Mouse (Mus musculus): ENCODE data around the gene Naxe. TPM values are rescaled to one million over a fixed set of nuclear protein-coding genes. Genes with fewer than 3 reads are reported as not detected.

The Naxe gene
- polyA plus RNA-seq, 1 experiment from 2014 or later = 155 TPM

- H3K4me2 ChIP-seq = no peak overlapping the region
- no peak for ATAC-seq (ENCODE audit: low FRiP score)
- no peaks in the 10 kb centered on the region for H3K27me3 ChIP-seq (replicated peaks)
- H3K4me3 ChIP-seq (replicated peaks) = no peak overlapping the region
- no peak overlapping the region for H3K27ac ChIP-seq (replicated peaks)
- no peaks in the 10 kb centered on the region for H3K9me3 ChIP-seq (replicated peaks)
- H3K4me1 ChIP-seq = peaks cover 4% of the 10 kb centered on the region; the same call in 1 of the 2 replicates
- WGBS = 92% methylated on average over 3 of the region's 3 CpGs
- H3K36me3 ChIP-seq = peaks cover 50% of the 10 kb centered on the region
- H3K9ac ChIP-seq (replicated peaks) = no peak overlapping the region
These were observed 8.8 kb downstream of the Naxe start for GRCm38 (mm10) chr3:88049532-88049931.

- ATAC-seq (ENCODE audit: low FRiP score) = peak; percentile 97
- H3K4me1 ChIP-seq = peaks cover 16% of the 10 kb centered on the region
- H3K4me3 ChIP-seq (replicated peaks) = peak within 1 kb of the TSS; percentile 72
- H3K9ac ChIP-seq (replicated peaks) = peak within 1 kb of the TSS; percentile 54
- H3K4me2 ChIP-seq = peak within 1 kb of the TSS; percentile 79
- WGBS = 11% methylated on average over 36 of the region's 36 CpGs
- peak within 1 kb of the TSS; percentile 72 for H3K27ac ChIP-seq (replicated peaks)
- H3K27me3 ChIP-seq (replicated peaks) = peaks cover 25% of the 10 kb centered on the region
- H3K9me3 ChIP-seq (replicated peaks) = no peaks in the 10 kb centered on the region
- 0 out of 2 replicates have a peak, but pooled peaks cover 4% of the 10 kb centered on the region for H3K36me3 ChIP-seq
These were observed 15.5 kb downstream of the Naxe start, which contains the start of gene Gpatch4 for GRCm38 (mm10) chr3:88042661-88043421. TSS of gene Gpatch4 (plus strand) at chr3:88043108.

GRCm38 (mm10) chr3:88035561-88036293 lies 22.6 kb downstream of the Naxe start:
- H3K9me3 ChIP-seq (replicated peaks) = no peaks in the 10 kb centered on the region
- no peak for ATAC-seq (ENCODE audit: low FRiP score)
- H3K27me3 ChIP-seq (replicated peaks) = peaks cover 50% of the 10 kb centered on the region
- 76% methylated on average over 1 of the region's 1 CpGs for WGBS
- no peaks in the 10 kb centered on the region for H3K4me1 ChIP-seq
- no peak overlapping the region for H3K27ac ChIP-seq (replicated peaks)
- no peak overlapping the region for H3K9ac ChIP-seq (replicated peaks)
- H3K4me2 ChIP-seq = no peak overlapping the region
- no peaks in the 10 kb centered on the region for H3K36me3 ChIP-seq
- H3K4me3 ChIP-seq (replicated peaks) = no peak overlapping the region

- no peak for ATAC-seq (ENCODE audit: low FRiP score)
- peaks cover 47% of the 10 kb centered on the region for H3K27me3 ChIP-seq (replicated peaks)
- no peaks in the 10 kb centered on the region for H3K4me1 ChIP-seq
- H3K27ac ChIP-seq (replicated peaks) = no peak overlapping the region
- no peak overlapping the region for H3K9ac ChIP-seq (replicated peaks)
- no peak overlapping the region for H3K4me2 ChIP-seq
- H3K36me3 ChIP-seq = no peaks in the 10 kb centered on the region
- no peak overlapping the region for H3K4me3 ChIP-seq (replicated peaks)
- no peaks in the 10 kb centered on the region for H3K9me3 ChIP-seq (replicated peaks)
- WGBS = 75% methylated on average over 5 of the region's 5 CpGs
These were observed 24.8 kb downstream of the Naxe start for GRCm38 (mm10) chr3:88033506-88033905.

GRCm38 (mm10) chr3:88030608-88031395 lies 27.5 kb downstream of the Naxe start:
- Histone ChIP-seq H3K9ac (replicated peaks) (no peak overlapping the region), H3K27ac (replicated peaks) (no peak overlapping the region), H3K27me3 (replicated peaks) (peaks cover 57% of the 10 kb centered on the region), H3K4me1 (no peaks in the 10 kb centered on the region), H3K4me2 (no peak overlapping the region), H3K36me3 (no peaks in the 10 kb centered on the region), H3K9me3 (replicated peaks) (no peaks in the 10 kb centered on the region), H3K4me3 (replicated peaks) (no peak overlapping the region)
- ATAC-seq (ENCODE audit: low FRiP score) = no peak
- WGBS = 20% methylated on average over 19 of the region's 19 CpGs

GRCm38 (mm10) chr3:88027434-88028186 lies 30.7 kb downstream of the Naxe start, which contains the start of gene Hapln2:
TSS of gene Hapln2 (minus strand) at chr3:88027583.
- Histone ChIP-seq H3K36me3 (no peaks in the 10 kb centered on the region), H3K4me1 (peaks cover 17% of the 10 kb centered on the region), H3K4me2 (no peak within 1 kb of the TSS), H3K27ac (replicated peaks) (no peak within 1 kb of the TSS), H3K9me3 (replicated peaks) (no peaks in the 10 kb centered on the region), H3K27me3 (replicated peaks) (peaks cover 79% of the 10 kb centered on the region), H3K4me3 (replicated peaks) (no peak within 1 kb of the TSS), H3K9ac (replicated peaks) (no peak within 1 kb of the TSS)
- WGBS = 43% methylated on average over 5 of the region's 5 CpGs
- ATAC-seq (ENCODE audit: low FRiP score) = no peak

- 66% methylated on average over 7 of the region's 7 CpGs for WGBS
- H3K27me3 ChIP-seq (replicated peaks) = peaks cover 79% of the 10 kb centered on the region
- peaks cover 23% of the 10 kb centered on the region for H3K4me1 ChIP-seq
These were observed 31.5 kb downstream of the Naxe start for GRCm38 (mm10) chr3:88026823-88027222.

GRCm38 (mm10) chr3:88023192-88024074 lies 34.9 kb downstream of the Naxe start:
- peak; percentile 84 for ATAC-seq (ENCODE audit: low FRiP score)
- Histone ChIP-seq H3K27ac (replicated peaks) (no peak overlapping the region), H3K27me3 (replicated peaks) (peaks cover 80% of the 10 kb centered on the region), H3K4me2 (peak overlapping the region; percentile 98), H3K9ac (replicated peaks) (peak overlapping the region; percentile 62), H3K4me3 (replicated peaks) (peak overlapping the region; percentile 57), H3K4me1 (peaks cover 23% of the 10 kb centered on the region), H3K36me3 (no peaks in the 10 kb centered on the region), H3K9me3 (replicated peaks) (no peaks in the 10 kb centered on the region)
- WGBS = under 1% methylated on average over 80 of the region's 81 CpGs

More at GRCm38 (mm10) chr3:88026823-88027222, 31.5 kb downstream of the Naxe start:
- Histone ChIP-seq H3K9me3 (replicated peaks) (no peaks in the 10 kb centered on the region), H3K4me2 (no peak overlapping the region), H3K27ac (replicated peaks) (no peak overlapping the region), H3K9ac (replicated peaks) (no peak overlapping the region), H3K4me3 (replicated peaks) (no peak overlapping the region), H3K36me3 (no peaks in the 10 kb centered on the region)
- no peak for ATAC-seq (ENCODE audit: low FRiP score)

- Histone ChIP-seq H3K27ac (replicated peaks) (no peak overlapping the region), H3K4me1 (peaks cover 23% of the 10 kb centered on the region), H3K4me2 (peak overlapping the region; percentile 98), H3K36me3 (no peaks in the 10 kb centered on the region), H3K9ac (replicated peaks) (peak overlapping the region; percentile 62), H3K9me3 (replicated peaks) (no peaks in the 10 kb centered on the region), H3K4me3 (replicated peaks) (peak overlapping the region; percentile 57), H3K27me3 (replicated peaks) (peaks cover 77% of the 10 kb centered on the region)
- ATAC-seq (ENCODE audit: low FRiP score) = peak; percentile 94
- under 1% methylated on average over 66 of the region's 66 CpGs for WGBS
These were observed 35.7 kb downstream of the Naxe start for GRCm38 (mm10) chr3:88022322-88023191.

All from neural tube, embryonic 15.5 days (tissue).